Mouse (Mus musculus) hindbrain, embryonic 16.5 days (tissue): ENCODE data around the gene Dscam. TPM values are rescaled to one million over a fixed set of nuclear protein-coding genes. Genes with fewer than 3 reads are reported as not detected.

Experiments used
- ATAC-seq: fragments of 200-750 bp; cut with Nextera tagmentation; 2 replicates; pipeline ENCODE4 v1.8.0; 2017; ENCODE audit warnings: moderate TSS enrichment, moderate library complexity
- H3K27ac ChIP-seq: fragments of 300-500 bp; sonication (generic); 2 replicates; pipeline ENCODE4 v1.5.1; 2014; ENCODE audit warnings: low read depth, mild to moderate bottlenecking, control low read depth, low read length, moderate library complexity
- H3K27me3 ChIP-seq: fragments of 300-500 bp; sonication (generic); replicated peaks from 2 replicates; pipeline ENCODE4 v1.6.1; 2014; ENCODE audit warnings: low read length; ENCODE audit not compliant: control insufficient read depth, insufficient read depth
- H3K36me3 ChIP-seq: fragments of 300-500 bp; sonication (generic); 2 replicates; pipeline ENCODE4 v1.6.1; 2014; ENCODE audit warnings: mild to moderate bottlenecking, low read length, moderate library complexity, mixed read lengths; ENCODE audit not compliant: control insufficient read depth, insufficient read depth
- H3K4me1 ChIP-seq: fragments of 300-500 bp; sonication (generic); 2 replicates; pipeline ENCODE4 v1.6.1; 2014; ENCODE audit warnings: low read depth, low read length; ENCODE audit not compliant: control insufficient read depth, insufficient read depth
- H3K4me2 ChIP-seq: fragments of 300-500 bp; sonication (generic); 2 replicates; pipeline ENCODE4 v1.6.1; 2014; ENCODE audit warnings: mild to moderate bottlenecking, low read length, control low read depth, moderate library complexity
- H3K4me3 ChIP-seq: fragments of 300-500 bp; sonication (generic); 2 replicates; pipeline ENCODE4 v1.5.1; 2014; ENCODE audit warnings: mild to moderate bottlenecking, low read length, control low read depth, moderate library complexity
- H3K9ac ChIP-seq: fragments of 300-500 bp; sonication (generic); 2 replicates; pipeline ENCODE4 v1.6.1; 2014; ENCODE audit warnings: low read depth, mild to moderate bottlenecking, control low read depth, low read length, moderate library complexity
- H3K9me3 ChIP-seq: fragments of 300-500 bp; sonication (generic); 2 replicates; pipeline ENCODE4 v1.6.1; 2014; ENCODE audit warnings: mild to moderate bottlenecking, low read length, moderate library complexity; ENCODE audit not compliant: control insufficient read depth
- WGBS: fragments of 180-500 bp; shearing (Covaris S2); extraction: QIAGEN DNeasy Blood & Tissue Kit; methylation state at CpG from one replicate; pipeline ENCODE4 v1.1.7; 2014; 5-methylcytosine and 5-hydroxymethylcytosine counted together
- polyA plus RNA-seq: library from polyadenylated mRNA; unstranded; fragments of >200 nt; fragmentation: Nextera tagmentation; extraction: Ambion mirVana; gene quantifications from 2 replicates; pipeline ENCODE4 v1.2.1, GENCODE M21; 2015

Gene Dscam
- polyA plus RNA-seq, 1 experiment from 2014 or later, result 13.1 TPM

DNA sequence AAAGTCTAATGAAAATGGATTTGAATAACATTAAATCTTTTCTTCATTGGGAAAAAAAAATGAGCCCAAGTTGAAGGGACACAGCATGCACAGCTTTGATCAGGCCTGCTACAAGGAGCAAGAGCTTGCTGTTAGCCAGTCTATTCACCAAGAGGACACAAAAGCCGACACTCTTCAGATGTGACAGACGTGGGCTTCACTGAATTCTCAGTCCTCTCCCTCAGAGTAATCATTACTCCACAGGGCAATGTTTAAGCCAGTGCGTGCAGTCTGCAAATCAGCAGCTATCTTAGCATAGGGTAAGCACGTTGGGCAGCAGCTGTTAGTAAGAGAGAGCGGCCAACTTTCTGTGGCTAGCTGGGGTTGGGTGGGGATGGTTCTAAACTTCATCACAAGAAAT lies 391.5 kb downstream of the Dscam start:
- no peaks in the 10 kb centered on the region for H3K36me3 ChIP-seq
- H3K9me3 ChIP-seq, result no peaks in the 10 kb centered on the region
- H3K4me2 ChIP-seq, result no peak overlapping the region
- H3K27me3 ChIP-seq, result no peaks in the 10 kb centered on the region
- no peak overlapping the region for H3K4me3 ChIP-seq
- H3K27ac ChIP-seq, result no peak overlapping the region
- H3K9ac ChIP-seq, result no peak overlapping the region
- no peaks in the 10 kb centered on the region for H3K4me1 ChIP-seq
- no peak for ATAC-seq
- 20% methylated on average over 5 of the region's 5 CpGs for WGBS

GRCm38 (mm10) chr16:96774245-96774644 lies 396.3 kb downstream of the Dscam start:
- no peak overlapping the region for H3K27ac ChIP-seq
- no peak overlapping the region for H3K4me2 ChIP-seq
- 96% methylated on average over 1 of the region's 1 CpGs for WGBS
- no peaks in the 10 kb centered on the region for H3K36me3 ChIP-seq
- H3K9ac ChIP-seq, result no peak overlapping the region
- H3K9me3 ChIP-seq, result no peaks in the 10 kb centered on the region
- no peak for ATAC-seq
- H3K4me1 ChIP-seq, result no peaks in the 10 kb centered on the region
- no peaks in the 10 kb centered on the region for H3K27me3 ChIP-seq
- H3K4me3 ChIP-seq, result no peak overlapping the region

DNA sequence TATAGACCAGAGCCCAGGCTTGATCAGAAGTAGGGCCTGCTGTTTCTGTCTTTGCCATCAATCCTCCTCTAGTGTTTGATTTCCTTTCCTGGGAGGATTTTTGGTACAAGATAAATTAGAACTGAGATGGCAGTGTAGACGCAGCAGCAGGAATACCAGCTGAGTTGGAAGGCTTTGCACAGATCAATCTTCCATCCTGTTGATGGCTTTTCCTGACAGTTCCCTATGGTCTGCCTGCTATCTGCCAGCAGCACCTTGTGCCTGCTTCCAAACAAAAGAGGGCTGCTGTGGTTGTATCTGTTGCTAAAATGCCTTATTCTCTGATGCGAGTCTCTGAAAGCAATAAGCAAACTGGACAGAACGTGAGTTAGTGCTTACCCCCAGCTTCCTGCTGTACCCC lies 402.6 kb downstream of the Dscam start:
- Histone ChIP-seq H3K36me3 (no peaks in the 10 kb centered on the region), H3K9ac (no peak overlapping the region), H3K4me2 (no peak overlapping the region), H3K4me1 (no peaks in the 10 kb centered on the region), H3K27me3 (no peaks in the 10 kb centered on the region), H3K4me3 (no peak overlapping the region), H3K9me3 (no peaks in the 10 kb centered on the region), H3K27ac (peak overlapping the region; percentile 45; the same call in 1 of the 2 replicates)
- ATAC-seq, result peak; percentile 56
- WGBS, result 49% methylated on average over 3 of the region's 3 CpGs

DNA sequence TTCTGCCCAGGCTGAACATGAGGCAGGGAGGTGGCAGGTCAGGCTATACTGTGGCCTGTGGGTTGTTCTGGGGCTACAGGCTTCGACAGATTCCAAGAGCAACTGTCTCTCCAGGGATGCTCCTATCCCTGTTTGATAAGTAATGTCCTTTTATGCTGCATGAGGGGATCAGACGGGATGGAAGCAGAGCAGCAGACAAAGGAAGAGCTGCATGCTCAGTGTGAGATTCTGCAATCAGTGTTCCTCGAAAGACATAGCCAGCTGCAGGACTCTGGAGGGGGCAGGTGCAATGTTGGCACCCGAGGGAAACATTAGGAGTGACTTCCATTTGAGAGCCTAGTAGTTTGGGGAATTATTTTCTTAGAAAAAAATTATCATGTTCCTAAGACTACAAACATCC lies 403.0 kb downstream of the Dscam start:
- no peaks in the 10 kb centered on the region for H3K36me3 ChIP-seq
- no peak overlapping the region for H3K4me2 ChIP-seq
- H3K27ac ChIP-seq, result peak overlapping the region; percentile 45; the same call in 1 of the 2 replicates
- H3K4me3 ChIP-seq, result no peak overlapping the region
- no peaks in the 10 kb centered on the region for H3K4me1 ChIP-seq
- H3K9me3 ChIP-seq, result no peaks in the 10 kb centered on the region
- 0 out of 2 replicates have a peak overlapping the region, but pooled peaks have one; percentile 10 for H3K9ac ChIP-seq
- WGBS, result 21% methylated on average over 4 of the region's 4 CpGs
- peak; percentile 34; the same call in 1 of the 2 replicates for ATAC-seq
- H3K27me3 ChIP-seq, result no peaks in the 10 kb centered on the region

DNA sequence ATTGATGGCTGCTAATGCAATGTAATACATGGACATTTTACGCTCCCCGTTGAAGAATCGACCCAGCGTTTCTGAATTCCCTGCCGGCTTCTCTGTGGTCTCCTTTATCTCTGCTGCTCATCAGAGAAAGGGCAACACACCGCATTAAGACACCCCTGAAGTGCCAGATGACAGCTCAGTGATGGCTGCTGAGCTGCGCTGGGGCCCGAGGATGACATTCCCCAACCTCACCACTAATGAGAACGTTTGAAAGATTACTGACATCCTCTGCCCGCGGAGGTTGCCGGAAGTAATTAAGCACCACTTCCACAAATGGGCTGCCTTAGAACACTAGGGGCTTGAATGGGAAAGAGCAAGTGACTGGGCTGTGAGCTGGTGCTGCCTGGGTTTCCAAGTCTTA lies 409.3 kb downstream of the Dscam start:
- no peaks in the 10 kb centered on the region for H3K36me3 ChIP-seq
- H3K4me1 ChIP-seq, result peaks cover 33% of the 10 kb centered on the region
- ATAC-seq, result peak; percentile 27; the same call in 1 of the 2 replicates
- no peak overlapping the region for H3K4me3 ChIP-seq
- WGBS, result 27% methylated on average over 12 of the region's 12 CpGs
- no peaks in the 10 kb centered on the region for H3K27me3 ChIP-seq
- H3K27ac ChIP-seq, result peak overlapping the region; percentile 6
- no peak overlapping the region for H3K4me2 ChIP-seq
- no peaks in the 10 kb centered on the region for H3K9me3 ChIP-seq
- no peak overlapping the region for H3K9ac ChIP-seq

DNA sequence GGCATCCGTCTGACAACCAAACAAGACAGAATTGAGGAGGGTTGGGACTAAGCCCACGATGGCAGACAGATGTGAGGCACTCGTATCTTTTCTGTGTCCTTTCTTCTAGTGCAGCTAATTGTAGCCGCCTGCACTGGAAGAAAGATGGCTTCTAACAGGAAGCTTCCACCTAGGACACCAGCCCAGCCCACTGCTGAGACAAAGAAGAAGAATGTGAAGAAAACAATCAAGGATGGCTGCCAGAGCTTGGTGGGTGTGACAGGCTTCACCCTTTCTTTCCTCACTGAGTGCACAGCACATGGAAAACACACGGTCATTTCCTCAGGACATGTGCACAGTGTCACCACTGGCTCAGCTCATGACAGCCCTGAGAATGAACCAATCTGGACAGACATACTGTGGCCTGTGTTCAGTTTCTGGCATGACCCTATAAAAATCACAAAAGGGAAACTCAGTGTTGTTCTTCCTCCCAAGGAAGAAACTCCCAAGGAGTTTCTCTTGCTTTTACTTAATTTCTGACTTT lies 411.4 kb downstream of the Dscam start:
- H3K4me2 ChIP-seq, result no peak overlapping the region
- 47% methylated on average over 5 of the region's 5 CpGs for WGBS
- H3K27me3 ChIP-seq, result no peaks in the 10 kb centered on the region
- H3K9me3 ChIP-seq, result no peaks in the 10 kb centered on the region
- no peaks in the 10 kb centered on the region for H3K36me3 ChIP-seq
- H3K27ac ChIP-seq, result no peak overlapping the region
- no peak overlapping the region for H3K9ac ChIP-seq
- ATAC-seq, result no peak
- H3K4me1 ChIP-seq, result peaks cover 35% of the 10 kb centered on the region
- no peak overlapping the region for H3K4me3 ChIP-seq

- Histone ChIP-seq H3K4me1 (peaks cover 40% of the 10 kb centered on the region), H3K36me3 (no peaks in the 10 kb centered on the region), H3K9ac (no peak overlapping the region), H3K9me3 (no peaks in the 10 kb centered on the region), H3K4me2 (no peak overlapping the region), H3K4me3 (no peak overlapping the region), H3K27ac (no peak overlapping the region), H3K27me3 (no peaks in the 10 kb centered on the region)
- WGBS, result 74% methylated on average over 3 of the region's 3 CpGs
- no peak for ATAC-seq
These were observed 412.2 kb downstream of the Dscam start for GRCm38 (mm10) chr16:96758381-96758780.

DNA sequence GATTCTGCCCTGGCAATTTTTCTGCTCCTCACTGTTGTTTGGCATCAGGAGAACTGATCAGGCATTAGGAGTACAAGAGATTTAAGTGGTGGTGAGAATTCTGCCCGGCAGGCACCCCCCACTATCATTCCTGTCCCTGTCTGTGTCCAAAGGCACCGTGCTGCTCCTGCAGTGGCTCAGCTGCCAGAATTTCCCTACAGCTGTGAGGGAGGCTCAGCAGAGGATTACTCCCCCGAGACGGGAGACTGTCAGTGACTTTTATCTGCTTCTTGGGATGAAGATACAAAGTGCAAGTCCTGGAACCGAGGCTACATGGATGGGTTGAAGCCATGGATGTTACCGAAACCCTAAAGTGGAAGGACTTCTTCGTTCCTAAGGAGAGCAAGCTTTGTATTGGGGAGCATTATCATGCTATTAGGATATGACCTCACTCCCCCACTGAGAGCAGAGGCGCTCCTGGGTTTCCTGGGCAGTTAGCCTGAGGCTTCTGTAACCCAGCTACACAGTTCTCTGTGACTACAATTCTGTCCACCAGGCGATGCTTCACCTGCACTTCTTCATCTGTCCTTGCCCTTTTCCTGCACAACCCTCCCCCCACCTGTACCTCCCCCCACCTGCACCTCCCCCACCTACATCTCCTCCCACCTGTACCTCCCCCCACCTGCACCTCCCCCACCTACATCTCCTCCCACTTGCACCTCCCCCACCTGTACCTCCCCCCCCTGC lies 412.8 kb downstream of the Dscam start:
- no peaks in the 10 kb centered on the region for H3K36me3 ChIP-seq
- ATAC-seq, result no peak
- no peaks in the 10 kb centered on the region for H3K27me3 ChIP-seq
- no peaks in the 10 kb centered on the region for H3K9me3 ChIP-seq
- no peak overlapping the region for H3K4me3 ChIP-seq
- H3K4me2 ChIP-seq, result no peak overlapping the region; the same call in 1 of the 2 replicates
- peak overlapping the region; percentile 65 for H3K27ac ChIP-seq
- 3% methylated on average over 9 of the region's 9 CpGs for WGBS
- peaks cover 40% of the 10 kb centered on the region for H3K4me1 ChIP-seq
- 0 out of 2 replicates have a peak overlapping the region, but pooled peaks have one; percentile 5 for H3K9ac ChIP-seq

GRCm38 (mm10) chr16:96756994-96757393 lies 413.6 kb downstream of the Dscam start:
- H3K36me3 ChIP-seq, result no peaks in the 10 kb centered on the region
- peak overlapping the region; percentile 11 for H3K9ac ChIP-seq
- H3K27me3 ChIP-seq, result no peaks in the 10 kb centered on the region
- H3K9me3 ChIP-seq, result no peaks in the 10 kb centered on the region
- peak; percentile 74 for ATAC-seq
- H3K27ac ChIP-seq, result peak overlapping the region; percentile 64
- peaks cover 40% of the 10 kb centered on the region for H3K4me1 ChIP-seq
- no peak overlapping the region for H3K4me3 ChIP-seq
- H3K4me2 ChIP-seq, result peak overlapping the region; percentile 3; the same call in 1 of the 2 replicates
- 7% methylated on average over 7 of the region's 7 CpGs for WGBS
